14 mouse cellular contexts compared by ENCODE assay signal in genomic region chr2:75607010-75607915, GRCm38 (mm10). TPM values are rescaled to one million over a fixed set of nuclear protein-coding genes. Genes with fewer than 3 reads are reported as not detected.
DNase-seq lines count a peak whose midpoint lies in the region; ATAC-seq lines count a peak whose summit lies in the region.
"Had no signal": no experiment of that assay in that cellular context is flagged by ENCODE, and none has a peak within 500 bp of the region (broad histone marks: within the 10 kb centered on the region; RNA-seq: fewer than 3 reads in every experiment).

No protein-coding gene starts in this region.

- DNase-seq in CD4-positive, CD25-positive, alpha-beta regulatory T cell, adult 2 months (ENCODE audit: low read depth, low spot score): peak; percentile 24
- peak; percentile 23 for DNase-seq in lung, postnatal 10 days
- no peak for DNase-seq in lung, postnatal 25 days (ENCODE audit: low spot score)
- no peak for DNase-seq in limb, embryonic 10.5 days (ENCODE audit: low spot score)
- peak; percentile 24 for DNase-seq in naive thymus-derived CD4-positive, alpha-beta T cell, adult 2 months (ENCODE audit: low read depth)
- no peak for DNase-seq in hindbrain, embryonic 10.5 days (ENCODE audit: low spot score)
- no peak for DNase-seq in retina, embryonic 14.5 days (ENCODE audit: low spot score)
- DNase-seq: adrenal gland, adult 8-10 months; cerebellum, adult 9-10 months had no signal

- 64% methylated on average over 11 of the region's 11 CpGs for whole genome bisulfite sequencing in limb, embryonic 10.5 days
- 69% methylated on average over 11 of the region's 11 CpGs for WGBS in hindbrain, embryonic 10.5 days

- ATAC-seq in CD4-positive, CD25-positive, alpha-beta regulatory T cell, adult 4 months: no peak
- ATAC-seq: liver, embryonic 12.5 days had no signal

- H3K36me3 ChIP-seq in limb, embryonic 10.5 days: no peaks in the 10 kb centered on the region
- H3K36me3 ChIP-seq in hindbrain, embryonic 10.5 days: no peaks in the 10 kb centered on the region
- H3K36me3 ChIP-seq: G1E; hindbrain, embryonic 15.5 days; liver, embryonic 12.5 days had no signal

- H3K27ac ChIP-seq in limb, embryonic 10.5 days: peak overlapping the region; percentile 83
- H3K27ac ChIP-seq in hindbrain, embryonic 10.5 days: no peak overlapping the region
- H3K27ac ChIP-seq: hindbrain, embryonic 15.5 days; liver, embryonic 12.5 days had no signal

- H3K4me1 ChIP-seq in limb, embryonic 10.5 days: peaks cover 63% of the 10 kb centered on the region
- peaks cover 26% of the 10 kb centered on the region for H3K4me1 ChIP-seq in hindbrain, embryonic 10.5 days (replicated peaks)

- H3K27me3 ChIP-seq in limb, embryonic 10.5 days (ENCODE audit: low read depth, poor library complexity, severe bottlenecking): peaks cover 11% of the 10 kb centered on the region
- H3K27me3 ChIP-seq in hindbrain, embryonic 10.5 days (ENCODE audit: insufficient read depth, poor library complexity, severe bottlenecking): peaks cover 58% of the 10 kb centered on the region
- H3K27me3 ChIP-seq: megakaryocyte, embryonic 14.5 days had no signal

- H3K9me3 ChIP-seq in limb, embryonic 10.5 days (replicated peaks): no peaks in the 10 kb centered on the region
- no peaks in the 10 kb centered on the region for H3K9me3 ChIP-seq in hindbrain, embryonic 10.5 days
- H3K9me3 ChIP-seq: G1E; hindbrain, embryonic 15.5 days; liver, embryonic 12.5 days had no signal

- no peak overlapping the region for H3K4me3 ChIP-seq in limb, embryonic 10.5 days
- no peak overlapping the region for H3K4me3 ChIP-seq in hindbrain, embryonic 10.5 days
- H3K4me3 ChIP-seq: hindbrain, embryonic 15.5 days; liver, embryonic 12.5 days; megakaryocyte, embryonic 14.5 days had no signal

RNA-seq across cellular contexts. Expression of gene Hnrnpa3, which starts 51.8 kb away (rescaled TPM):
- 100 to 1,000 TPM; 113 to 198 TPM for polyA plus RNA-seq in CD4-positive, CD25-positive, alpha-beta regulatory T cell, adult 4 months (2017; shearing (Covaris generic))
- polyA plus RNA-seq in limb, embryonic 10.5 days (2016; fragmentation: Nextera tagmentation; extraction: Ambion mirVana): 352 and 369 TPM in 2 replicates
- polyA plus RNA-seq in hindbrain, embryonic 10.5 days (2016; fragmentation: Nextera tagmentation; extraction: Ambion mirVana): 236 and 359 TPM in 2 replicates

Comparison
In these comparisons a context has a peak if more than half of its experiments do, and no peak if none do; other contexts are left out.
1. DNase-seq: peak in CD4-positive, CD25-positive, alpha-beta regulatory T cell, adult 2 months (single experiment), lung, postnatal 10 days (single experiment) and naive thymus-derived CD4-positive, alpha-beta T cell, adult 2 months (single experiment); none in lung, postnatal 25 days (single experiment), limb, embryonic 10.5 days (single experiment), hindbrain, embryonic 10.5 days (single experiment) and retina, embryonic 14.5 days (single experiment).